Mouse (Mus musculus): ENCODE results near the gene Sync.

Sync gene

GRCm38 (mm10) chr4:129261196-129261595 is 26.2 kb upstream of the Sync start, which contains the start of gene C77080:
TSS of gene C77080 (minus strand) at chr4:129261404.
- DNase-seq (ENCODE audit: extremely low spot score, low read depth, low spot score) = no peak

GRCm38 (mm10) chr4:129263225-129264021 is 24.0 kb upstream of the Sync start:
- no peak for DNase-seq (ENCODE audit: extremely low spot score, low read depth, low spot score)

- DNase-seq (ENCODE audit: extremely low spot score, low read depth, low spot score) = no peak
These were observed 21.2 kb upstream of the Sync start for GRCm38 (mm10) chr4:129266191-129266590.

GRCm38 (mm10) chr4:129266821-129267220 is 20.6 kb upstream of the Sync start:
- no peak for DNase-seq (ENCODE audit: extremely low spot score, low read depth, low spot score)

GRCm38 (mm10) chr4:129268698-129269097 is 18.7 kb upstream of the Sync start:
- DNase-seq (ENCODE audit: extremely low spot score, low read depth, low spot score) = no peak

GRCm38 (mm10) chr4:129271991-129272755 is 15.2 kb upstream of the Sync start:
- DNase-seq (ENCODE audit: extremely low spot score, low read depth, low spot score) = no peak

GRCm38 (mm10) chr4:129272756-129273046 is 14.7 kb upstream of the Sync start:
- DNase-seq (ENCODE audit: extremely low spot score, low read depth, low spot score) = no peak

GRCm38 (mm10) chr4:129276453-129276865 is 11.0 kb upstream of the Sync start:
- DNase-seq (ENCODE audit: extremely low spot score, low read depth, low spot score) = peak; percentile 85

GRCm38 (mm10) chr4:129282786-129283185 is 4.6 kb upstream of the Sync start:
- no peak for DNase-seq (ENCODE audit: extremely low spot score, low read depth, low spot score)

- DNase-seq (ENCODE audit: extremely low spot score, low read depth, low spot score) = no peak
These were observed 4.2 kb upstream of the Sync start for GRCm38 (mm10) chr4:129283226-129283625.

- DNase-seq (ENCODE audit: extremely low spot score, low read depth, low spot score) = no peak
These were observed 2.7 kb upstream of the Sync start for GRCm38 (mm10) chr4:129284685-129285084.

- DNase-seq (ENCODE audit: extremely low spot score, low read depth, low spot score) = no peak
These were observed 1.3 kb upstream of the Sync start for GRCm38 (mm10) chr4:129286001-129286682.

- DNase-seq (ENCODE audit: extremely low spot score, low read depth, low spot score) = no peak
These were observed 540 bp upstream of the Sync start for GRCm38 (mm10) chr4:129286683-129287471.

- no peak for DNase-seq (ENCODE audit: extremely low spot score, low read depth, low spot score)
These were observed 650 bp downstream of the Sync start for GRCm38 (mm10) chr4:129288067-129288466.

- no peak for DNase-seq (ENCODE audit: extremely low spot score, low read depth, low spot score)
These were observed 2.3 kb downstream of the Sync start for GRCm38 (mm10) chr4:129289671-129290070.

- no peak for DNase-seq (ENCODE audit: extremely low spot score, low read depth, low spot score)
These were observed 5.4 kb downstream of the Sync start for GRCm38 (mm10) chr4:129292831-129293230.

GRCm38 (mm10) chr4:129293702-129294101 is 6.3 kb downstream of the Sync start:
- DNase-seq (ENCODE audit: extremely low spot score, low read depth, low spot score) = no peak

- no peak for DNase-seq (ENCODE audit: extremely low spot score, low read depth, low spot score)
These were observed 7.8 kb downstream of the Sync start for GRCm38 (mm10) chr4:129295188-129295587.

GRCm38 (mm10) chr4:129296066-129296465 is 8.6 kb downstream of the Sync start:
- no peak for DNase-seq (ENCODE audit: extremely low spot score, low read depth, low spot score)

GRCm38 (mm10) chr4:129297724-129298123 is 10.3 kb downstream of the Sync start:
- DNase-seq (ENCODE audit: extremely low spot score, low read depth, low spot score) = no peak

- DNase-seq (ENCODE audit: extremely low spot score, low read depth, low spot score) = no peak
These were observed 11.7 kb downstream of the Sync start for GRCm38 (mm10) chr4:129299121-129299520.

Measured in hindlimb bud, embryonic 11.5 days (tissue).